Mouse (Mus musculus) megakaryocyte, embryonic 14.5 days (primary cell): ENCODE results near the gene Wasf2. TPM values are rescaled to one million over a fixed set of nuclear protein-coding genes. Genes with fewer than 3 reads are reported as not detected.
A peak's percentile ranks its signal among the peaks of the same experiment; 100 is the strongest.

Experiments used
- H3K27me3 ChIP-seq: replicated peaks from 2 replicates; pipeline ENCODE3; 2012; ENCODE audit warnings: inconsistent platforms
- H3K36me3 ChIP-seq: replicated peaks from 2 replicates; pipeline ENCODE3; 2012; ENCODE audit warnings: low read length, inconsistent platforms, mixed read lengths
- H3K4me1 ChIP-seq: 2 replicates; pipeline ENCODE4 v1.6.1; 2012; ENCODE audit warnings: inconsistent platforms
- H3K4me3 ChIP-seq: replicated peaks from 2 replicates; pipeline ENCODE3; 2012; ENCODE audit warnings: moderate library complexity, mild to moderate bottlenecking, inconsistent platforms
- H3K9me3 ChIP-seq: 2 replicates; pipeline ENCODE4 v1.6.1; 2012; ENCODE audit warnings: inconsistent platforms
- FLI1 ChIP-seq: IDR thresholded peaks from 2 replicates; pipeline ENCODE4 v1.6.1; 2012; ENCODE audit warnings: low read length, inconsistent platforms, mixed read lengths
- GATA1 ChIP-seq: IDR thresholded peaks from 3 replicates; pipeline ENCODE4 v1.6.1; 2012; ENCODE audit warnings: mixed read lengths, low read length, inconsistent platforms, borderline replicate concordance
- polyA plus RNA-seq: library from polyadenylated mRNA; stranded (reverse); fragments of >175 nt; gene quantifications from 2 replicates; pipeline ENCODE4 v1.2.3, GENCODE M21; 2012; ENCODE audit warnings: low replicate concordance; ENCODE audit not compliant: insufficient read depth

Wasf2 gene
- polyA plus RNA-seq, 1 experiment = 43.7 TPM

- H3K4me1 ChIP-seq = peaks cover 48% of the 10 kb centered on the region
- no peak for TF ChIP-seq GATA1
- TF ChIP-seq FLI1 = no peak
- H3K27me3 ChIP-seq = peaks cover 4% of the 10 kb centered on the region
- no peak overlapping the region for H3K4me3 ChIP-seq
- no peaks in the 10 kb centered on the region for H3K36me3 ChIP-seq
- no peaks in the 10 kb centered on the region for H3K9me3 ChIP-seq
Observed at GRCm38 (mm10) chr4:133114762-133115161, 15.5 kb upstream of the Wasf2 start.

- Histone ChIP-seq H3K27me3 (peaks cover 8% of the 10 kb centered on the region), H3K4me1 (peaks cover 51% of the 10 kb centered on the region)
- TF ChIP-seq FLI1 (no peak), GATA1 (no peak)
Observed at GRCm38 (mm10) chr4:133115721-133116429, 14.4 kb upstream of the Wasf2 start.

GRCm38 (mm10) chr4:133116756-133117470, 13.4 kb upstream of the Wasf2 start:
- peaks cover 12% of the 10 kb centered on the region for H3K27me3 ChIP-seq
- TF ChIP-seq FLI1 (no peak), GATA1 (no peak)
- H3K9me3 ChIP-seq = no peaks in the 10 kb centered on the region
- H3K4me1 ChIP-seq = peaks cover 62% of the 10 kb centered on the region
- no peaks in the 10 kb centered on the region for H3K36me3 ChIP-seq
- no peak overlapping the region for H3K4me3 ChIP-seq

More at GRCm38 (mm10) chr4:133115721-133116429, 14.4 kb upstream of the Wasf2 start:
- Histone ChIP-seq H3K36me3 (no peaks in the 10 kb centered on the region), H3K9me3 (no peaks in the 10 kb centered on the region), H3K4me3 (no peak overlapping the region)

GRCm38 (mm10) chr4:133117556-133118411, 12.5 kb upstream of the Wasf2 start:
- Histone ChIP-seq H3K4me3 (peak overlapping the region; percentile 70), H3K4me1 (peaks cover 66% of the 10 kb centered on the region), H3K9me3 (no peaks in the 10 kb centered on the region), H3K36me3 (no peaks in the 10 kb centered on the region), H3K27me3 (peaks cover 12% of the 10 kb centered on the region)
- no peak for TF ChIP-seq GATA1

GRCm38 (mm10) chr4:133118775-133119375, 11.4 kb upstream of the Wasf2 start:
- H3K27me3 ChIP-seq = peaks cover 7% of the 10 kb centered on the region

GRCm38 (mm10) chr4:133119579-133119978, 10.7 kb upstream of the Wasf2 start:
- TF ChIP-seq FLI1 (no peak), GATA1 (no peak)
- H3K4me1 ChIP-seq = peaks cover 60% of the 10 kb centered on the region
- peaks cover 5% of the 10 kb centered on the region for H3K9me3 ChIP-seq
- no peak overlapping the region for H3K4me3 ChIP-seq
- peaks cover 3% of the 10 kb centered on the region for H3K36me3 ChIP-seq
- H3K27me3 ChIP-seq = peaks cover 7% of the 10 kb centered on the region

More at GRCm38 (mm10) chr4:133118775-133119375, 11.4 kb upstream of the Wasf2 start:
- Histone ChIP-seq H3K36me3 (no peaks in the 10 kb centered on the region), H3K4me3 (no peak overlapping the region), H3K9me3 (no peaks in the 10 kb centered on the region), H3K4me1 (peaks cover 60% of the 10 kb centered on the region)
- TF ChIP-seq GATA1 = no peak
- TF ChIP-seq FLI1 = no peak

GRCm38 (mm10) chr4:133120833-133121321, 9.4 kb upstream of the Wasf2 start:
- H3K27me3 ChIP-seq = peaks cover 7% of the 10 kb centered on the region
- H3K4me3 ChIP-seq = no peak overlapping the region
- peaks cover 3% of the 10 kb centered on the region for H3K36me3 ChIP-seq
- peaks cover 58% of the 10 kb centered on the region for H3K4me1 ChIP-seq
- peaks cover 5% of the 10 kb centered on the region for H3K9me3 ChIP-seq
- TF ChIP-seq GATA1 (no peak), FLI1 (no peak)

GRCm38 (mm10) chr4:133121416-133121815, 8.9 kb upstream of the Wasf2 start:
- peaks cover 7% of the 10 kb centered on the region for H3K27me3 ChIP-seq
- peaks cover 3% of the 10 kb centered on the region for H3K36me3 ChIP-seq
- peaks cover 5% of the 10 kb centered on the region for H3K9me3 ChIP-seq
- peaks cover 53% of the 10 kb centered on the region for H3K4me1 ChIP-seq
- H3K4me3 ChIP-seq = peak overlapping the region; percentile 38
- no peak for TF ChIP-seq GATA1
- no peak for TF ChIP-seq FLI1

- H3K36me3 ChIP-seq = peaks cover 3% of the 10 kb centered on the region
- peaks cover 5% of the 10 kb centered on the region for H3K9me3 ChIP-seq
- H3K4me1 ChIP-seq = peaks cover 50% of the 10 kb centered on the region
- no peak overlapping the region for H3K4me3 ChIP-seq
- H3K27me3 ChIP-seq = peaks cover 7% of the 10 kb centered on the region
- TF ChIP-seq GATA1 = no peak
- no peak for TF ChIP-seq FLI1
Observed at GRCm38 (mm10) chr4:133121974-133122637, 8.2 kb upstream of the Wasf2 start.
